Mouse (Mus musculus): ENCODE measurements around the gene Ccnd2.

DNA sequence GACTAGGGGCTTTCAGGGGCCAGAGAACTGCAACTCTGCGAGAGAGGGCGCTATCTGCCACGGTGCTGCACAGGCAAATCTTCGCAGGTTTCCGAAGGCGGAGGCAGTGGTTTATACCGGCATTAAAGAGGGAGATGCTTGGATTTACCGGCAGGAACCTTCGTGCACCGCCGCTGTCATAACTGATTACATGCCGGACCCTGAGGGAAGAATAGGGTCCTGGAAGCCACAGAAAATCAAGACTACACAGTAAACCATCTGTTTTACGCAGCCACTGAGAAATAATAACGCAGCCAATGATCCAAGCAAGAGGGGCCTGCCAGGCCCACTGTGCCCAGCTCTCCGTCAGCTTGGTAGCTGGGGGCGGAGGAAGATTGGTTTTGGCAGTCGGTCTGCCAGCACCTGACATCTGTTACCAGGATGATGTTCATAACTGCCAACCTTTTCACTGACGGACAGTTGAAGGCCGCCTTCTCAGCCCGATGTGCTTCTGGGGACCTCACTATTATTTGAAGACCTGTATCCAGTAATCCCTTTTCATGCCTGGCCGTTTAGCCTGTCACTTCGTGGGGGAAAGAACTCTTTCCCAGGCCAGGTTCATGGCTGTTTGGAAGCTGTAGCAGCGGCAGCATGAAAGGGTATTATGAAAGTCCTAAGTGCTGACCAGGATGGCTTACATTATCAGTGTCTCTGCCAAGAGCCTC lies 37.1 kb downstream of the Ccnd2 start:
- no peak for TF ChIP-seq POLR2A (IDR thresholded peaks at IDR 0.05; ENCODE audit: low read depth, low read length)
- no peak for TF ChIP-seq GABPA (IDR thresholded peaks at IDR 0.05; ENCODE audit: insufficient replicate concordance, low read depth, low read length)
- no peak for TF ChIP-seq KAT2A (IDR thresholded peaks at IDR 0.05; ENCODE audit: insufficient replicate concordance, low read length)
- no peak for TF ChIP-seq CTCF (conservative IDR thresholded peaks at IDR 0.05 in 1 of 2, IDR thresholded peaks at IDR 0.05 in 1 of 2; ENCODE audit: low read depth in 2 of 2, low read length in 2 of 2)
- no peak for TF ChIP-seq MAX (IDR thresholded peaks at IDR 0.05; ENCODE audit: low read length)
- TF ChIP-seq E2F4 (IDR thresholded peaks at IDR 0.05; ENCODE audit: insufficient replicate concordance, low read depth, low read length) = no peak
- TF ChIP-seq USF1 (IDR thresholded peaks at IDR 0.05; ENCODE audit: low read depth, low read length) = no peak
- TF ChIP-seq SMC3 (IDR thresholded peaks at IDR 0.05; ENCODE audit: low read depth, low read length) = no peak
- TF ChIP-seq MAFK (IDR thresholded peaks at IDR 0.05; ENCODE audit: insufficient replicate concordance, low read length) = no peak
- TF ChIP-seq RCOR1 (conservative IDR thresholded peaks at IDR 0.05; ENCODE audit: low read depth, low read length) = no peak
- TF ChIP-seq ELF1 (IDR thresholded peaks at IDR 0.05; ENCODE audit: low read depth, low read length) = no peak
- TF ChIP-seq POLR2AphosphoS2 (IDR thresholded peaks at IDR 0.05; ENCODE audit: low read depth, low read length) = no peak
- no peak for TF ChIP-seq ETS1 (conservative IDR thresholded peaks at IDR 0.05; ENCODE audit: low read depth, low read length)
- no peak for TF ChIP-seq ZC3H11A (IDR thresholded peaks at IDR 0.05; ENCODE audit: low read depth, low read length)

Measured in CH12.LX (cell line).